Mouse (Mus musculus) C2C12 (cell line): ENCODE results near the gene Ccn2. TPM values are rescaled to one million over a fixed set of nuclear protein-coding genes. Genes with fewer than 3 reads are reported as not detected.

Experiments used
- H3K27me3 ChIP-seq: one replicate; pipeline ENCODE4 v1.6.1; 2011; ENCODE audit not compliant: control insufficient read depth, insufficient read depth, insufficient read length
- H3K36me3 ChIP-seq: one replicate; pipeline ENCODE4 v1.6.1; 2011; ENCODE audit not compliant: control insufficient read depth, insufficient read depth
- H3K4me3 ChIP-seq: one replicate; pipeline ENCODE4 v1.5.1; 2011; ENCODE audit warnings: mild to moderate bottlenecking, control low read depth; ENCODE audit not compliant: poor library complexity, insufficient read depth, severe bottlenecking
- H3K79me2 ChIP-seq: one replicate; pipeline ENCODE4 v1.6.1; 2011; ENCODE audit not compliant: control insufficient read depth, insufficient read depth
- H3K79me3 ChIP-seq: one replicate; pipeline ENCODE4 v1.6.1; 2011; ENCODE audit warnings: low read depth, control low read depth
- H3ac ChIP-seq: one replicate; pipeline ENCODE3; 2011; ENCODE audit warnings: low read depth; ENCODE audit not compliant: control insufficient read depth, insufficient read length
- CEBPB ChIP-seq: IDR thresholded peaks from one replicate; pipeline ENCODE4 v1.6.1; 2011; ENCODE audit warnings: low read depth, mild to moderate bottlenecking, control low read depth, moderate library complexity
- CTCF ChIP-seq: IDR thresholded peaks from one replicate; pipeline ENCODE4 v1.5.1; 2011; ENCODE audit not compliant: control insufficient read depth, insufficient read depth, insufficient read length
- FOSL1 ChIP-seq: IDR thresholded peaks from one replicate; pipeline ENCODE4 v1.8.0; 2011; ENCODE audit warnings: mild to moderate bottlenecking, low read length; ENCODE audit not compliant: poor library complexity, insufficient read depth, severe bottlenecking
- MAX ChIP-seq: IDR thresholded peaks from one replicate; pipeline ENCODE4 v1.6.1; 2011; ENCODE audit warnings: mild to moderate bottlenecking, control low read depth
- MYOD1 ChIP-seq: IDR thresholded peaks from one replicate; pipeline ENCODE4 v1.6.1; 2011; ENCODE audit warnings: low read depth; ENCODE audit not compliant: control insufficient read depth, insufficient read length
- MYOG ChIP-seq: IDR thresholded peaks from one replicate; pipeline ENCODE4 v1.6.1; 2011; ENCODE audit not compliant: control insufficient read depth, insufficient read length; ENCODE audit errors: extremely low read depth
- USF1 ChIP-seq: IDR thresholded peaks from one replicate; pipeline ENCODE4 v1.6.1; 2011; ENCODE audit warnings: low read depth, mild to moderate bottlenecking, control low read depth, moderate library complexity
- polyA plus RNA-seq: library from polyadenylated mRNA; unstranded; fragments of >200 nt; fragmentation: generic; extraction: Trizol; gene quantifications from one replicate; pipeline ENCODE4 v1.2.1, GENCODE M21; 2012; ENCODE audit warnings: missing spikeins

Gene Ccn2
- polyA plus RNA-seq, 1 experiment: 55.2 TPM

DNA sequence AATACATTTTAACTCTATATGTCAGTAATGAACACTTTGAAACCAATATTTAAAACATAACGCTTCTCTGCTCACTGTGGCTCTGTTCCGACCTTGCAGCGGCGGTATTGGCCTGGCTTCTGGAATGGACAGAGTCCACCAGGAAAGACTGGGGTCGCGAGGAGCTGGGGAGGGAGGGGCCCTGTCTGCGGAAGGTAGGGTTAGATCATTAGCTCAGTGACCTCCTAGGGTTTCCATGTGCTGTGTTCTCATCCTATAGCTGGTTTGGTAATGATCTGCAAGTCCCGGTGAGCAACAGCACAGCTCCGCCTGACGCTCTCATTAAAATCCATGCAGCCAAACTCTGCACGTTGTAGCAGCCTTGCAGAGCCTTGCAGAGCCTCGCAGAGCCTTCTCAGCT is 32.0 kb downstream of the Ccn2 start:
- no peak for TF ChIP-seq FOSL1
- TF ChIP-seq MYOD1: no peak
- no peak for TF ChIP-seq MAX
- no peak for TF ChIP-seq MYOG
- TF ChIP-seq USF1: no peak
- TF ChIP-seq CTCF: no peak
- TF ChIP-seq CEBPB: no peak
- Histone ChIP-seq H3K79me3 (no peaks in the 10 kb centered on the region), H3K36me3 (no peaks in the 10 kb centered on the region), H3K27me3 (no peaks in the 10 kb centered on the region), H3K4me3 (no peak overlapping the region), H3K79me2 (no peaks in the 10 kb centered on the region), H3ac (no peak overlapping the region)

GRCm38 (mm10) chr10:24628466-24628865 is 33.2 kb downstream of the Ccn2 start:
- no peaks in the 10 kb centered on the region for H3K79me2 ChIP-seq
- no peaks in the 10 kb centered on the region for H3K79me3 ChIP-seq
- no peak overlapping the region for H3ac ChIP-seq
- H3K36me3 ChIP-seq: no peaks in the 10 kb centered on the region
- no peak overlapping the region for H3K4me3 ChIP-seq
- TF ChIP-seq MYOG (no peak), MAX (no peak), CEBPB (no peak), CTCF (no peak), USF1 (no peak), MYOD1 (no peak), FOSL1 (no peak)
- H3K27me3 ChIP-seq: no peaks in the 10 kb centered on the region

DNA sequence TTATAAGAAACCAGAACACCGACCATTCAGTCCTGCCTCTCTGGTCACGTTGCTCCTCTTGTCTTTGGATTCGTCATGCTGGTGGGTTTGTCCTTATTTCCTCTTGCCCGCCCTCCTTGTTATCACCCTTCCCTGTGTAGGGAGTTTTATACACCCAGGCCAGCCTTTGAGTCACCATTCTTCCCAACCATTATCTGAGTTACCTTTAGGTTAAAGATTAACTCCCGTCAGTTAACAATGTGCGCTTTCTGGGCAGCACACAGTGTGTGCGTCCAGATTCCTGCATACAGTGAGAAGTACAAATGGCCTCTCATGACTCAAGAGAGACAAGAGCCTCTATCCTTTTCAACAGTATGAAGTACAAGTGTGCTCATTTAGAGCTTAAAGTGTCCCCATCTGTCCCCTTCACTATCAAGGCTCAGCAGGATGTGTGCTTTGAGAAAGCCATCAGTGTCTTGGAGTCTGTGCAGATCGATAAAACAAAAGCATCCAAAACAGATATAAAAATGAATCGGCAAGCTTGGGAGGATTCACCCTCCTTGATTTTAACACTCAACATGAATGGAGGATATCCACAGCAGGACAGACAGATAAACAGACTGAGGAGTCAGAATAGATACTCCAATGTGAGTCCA is 34.0 kb downstream of the Ccn2 start:
- Histone ChIP-seq H3K27me3 (no peaks in the 10 kb centered on the region), H3ac (no peak overlapping the region), H3K4me3 (no peak overlapping the region), H3K79me3 (no peaks in the 10 kb centered on the region), H3K36me3 (no peaks in the 10 kb centered on the region), H3K79me2 (no peaks in the 10 kb centered on the region)
- TF ChIP-seq CEBPB: no peak

- H3ac ChIP-seq: no peak overlapping the region
- no peaks in the 10 kb centered on the region for H3K79me2 ChIP-seq
- H3K4me3 ChIP-seq: no peak overlapping the region
- H3K36me3 ChIP-seq: no peaks in the 10 kb centered on the region
- no peaks in the 10 kb centered on the region for H3K79me3 ChIP-seq
- no peaks in the 10 kb centered on the region for H3K27me3 ChIP-seq
- TF ChIP-seq CEBPB (no peak), CTCF (no peak), MYOG (no peak), MYOD1 (no peak), USF1 (no peak), MAX (no peak)
Observed at GRCm38 (mm10) chr10:24630469-24631081, 35.3 kb downstream of the Ccn2 start.

GRCm38 (mm10) chr10:24631122-24631521 is 35.9 kb downstream of the Ccn2 start:
- no peaks in the 10 kb centered on the region for H3K79me2 ChIP-seq
- H3K27me3 ChIP-seq: no peaks in the 10 kb centered on the region
- TF ChIP-seq MAX: no peak
- TF ChIP-seq CTCF: no peak
- TF ChIP-seq MYOD1: no peak
- no peak for TF ChIP-seq CEBPB
- TF ChIP-seq FOSL1: no peak
- no peak for TF ChIP-seq USF1
- TF ChIP-seq MYOG: no peak
- H3K4me3 ChIP-seq: no peak overlapping the region
- no peaks in the 10 kb centered on the region for H3K36me3 ChIP-seq
- no peaks in the 10 kb centered on the region for H3K79me3 ChIP-seq
- H3ac ChIP-seq: no peak overlapping the region

DNA sequence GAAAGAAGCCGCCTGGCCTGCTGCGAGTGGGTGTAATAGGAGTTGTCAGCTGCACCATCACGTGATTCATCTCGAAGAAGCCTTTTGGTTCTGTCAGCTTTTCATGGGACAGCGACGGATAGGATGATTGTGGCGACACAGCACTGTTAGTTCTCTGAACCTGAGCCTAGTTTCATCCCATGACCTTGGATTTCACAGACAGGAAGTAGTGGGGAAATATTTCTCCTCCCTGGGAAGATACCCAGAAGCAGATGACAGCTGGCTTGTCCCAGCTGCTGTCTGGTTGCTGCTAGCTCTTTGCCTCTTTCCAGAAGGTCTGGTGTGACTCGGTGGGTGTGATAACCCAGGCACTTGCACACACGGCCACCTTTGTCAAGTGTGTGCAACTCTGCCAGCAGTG is 39.0 kb downstream of the Ccn2 start:
- Histone ChIP-seq H3K4me3 (no peak overlapping the region), H3K79me2 (no peaks in the 10 kb centered on the region), H3K36me3 (no peaks in the 10 kb centered on the region), H3K79me3 (no peaks in the 10 kb centered on the region), H3ac (no peak overlapping the region), H3K27me3 (no peaks in the 10 kb centered on the region)
- TF ChIP-seq CTCF (no peak), USF1 (peak; percentile 41)
